Mouse (Mus musculus) heart, adult 2 months (tissue): ENCODE measurements around the gene Sema3g.

Source experiments
- CTCF ChIP-seq: fragments of 200-600 bp; IDR thresholded peaks from 2 replicates; pipeline ENCODE4 v1.8.1; 2022; ENCODE audit warnings: antibody characterized with exemption, mild to moderate bottlenecking, moderate library complexity
- EP300 ChIP-seq: fragments of 200-500 bp; IDR thresholded peaks from 2 replicates; pipeline ENCODE4 v1.6.1; 2011; ENCODE audit warnings: low read depth, low read length, control low read depth; ENCODE audit not compliant: insufficient read depth
- POLR2A ChIP-seq: fragments of 200-500 bp; IDR thresholded peaks from 2 replicates; pipeline ENCODE4 v1.6.1; 2011; ENCODE audit warnings: mild to moderate bottlenecking, low read depth, low read length, control low read depth; ENCODE audit not compliant: insufficient read depth

GRCm38 (mm10) chr14:31168425-31168824 lies 49.2 kb upstream of the Sema3g start, which contains the start of gene Stab1:
- TF ChIP-seq CTCF: no peak
- peak; percentile 86 for TF ChIP-seq POLR2A
- TF ChIP-seq EP300: peak; percentile 87; the same call in 1 of the 2 replicates
